Mouse (Mus musculus): ENCODE data around the gene Ibsp.

The Ibsp gene

DNA sequence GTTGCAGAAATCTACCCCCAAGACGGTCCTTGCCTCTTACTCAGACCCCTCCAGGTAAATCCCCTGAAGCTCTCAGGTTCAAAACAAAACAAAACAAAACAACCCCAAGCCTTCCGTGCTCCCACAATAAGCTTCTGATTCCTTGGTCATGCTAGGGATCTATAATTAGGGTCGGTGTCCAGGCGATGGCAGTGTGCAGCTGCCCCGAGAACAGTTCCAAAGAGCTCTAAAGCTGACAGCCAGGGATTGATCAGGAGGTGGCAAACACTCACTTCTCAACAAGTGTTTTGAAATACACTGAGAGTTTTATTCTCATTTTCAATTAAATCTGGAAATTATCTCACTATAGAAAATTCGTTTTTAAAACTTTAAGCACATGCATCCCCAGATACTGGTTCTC lies 43.9 kb downstream of the Ibsp start:
- no peak for DNase-seq (ENCODE audit: low spot score in 2 of 2)

- DNase-seq (ENCODE audit: low spot score in 2 of 2): no peak
Measured at GRCm38 (mm10) chr5:104344526-104345240, 45.7 kb downstream of the Ibsp start.

GRCm38 (mm10) chr5:104345241-104345630 lies 46.3 kb downstream of the Ibsp start:
- DNase-seq (ENCODE audit: low spot score in 2 of 2): no peak

GRCm38 (mm10) chr5:104351041-104351440 lies 52.1 kb downstream of the Ibsp start:
- no peak for DNase-seq (ENCODE audit: low spot score in 2 of 2)

GRCm38 (mm10) chr5:104351874-104352273 lies 52.9 kb downstream of the Ibsp start:
- DNase-seq (ENCODE audit: low spot score in 2 of 2): no peak

DNA sequence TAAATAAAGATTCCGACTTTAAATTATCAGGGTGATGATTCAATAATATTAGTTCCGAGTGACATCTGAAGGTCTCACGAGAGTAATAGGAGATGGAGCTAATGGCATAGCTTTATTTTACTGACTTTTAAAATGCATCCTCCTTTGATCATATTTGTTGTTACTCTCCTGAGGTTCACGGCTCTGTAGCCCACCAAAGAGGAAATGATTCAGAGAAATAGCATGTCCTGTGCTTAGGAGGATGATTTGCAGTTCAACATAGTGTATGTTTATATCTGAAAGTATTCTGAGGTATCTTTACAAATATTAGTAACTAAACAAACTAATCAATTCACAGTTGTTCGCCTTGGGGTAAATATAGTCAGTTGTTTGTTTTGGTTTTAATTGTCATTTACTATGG lies 58.6 kb downstream of the Ibsp start:
- no peak for DNase-seq (ENCODE audit: low spot score in 2 of 2)

GRCm38 (mm10) chr5:104358592-104358991 lies 59.6 kb downstream of the Ibsp start:
- DNase-seq (ENCODE audit: low spot score in 2 of 2): no peak

DNA sequence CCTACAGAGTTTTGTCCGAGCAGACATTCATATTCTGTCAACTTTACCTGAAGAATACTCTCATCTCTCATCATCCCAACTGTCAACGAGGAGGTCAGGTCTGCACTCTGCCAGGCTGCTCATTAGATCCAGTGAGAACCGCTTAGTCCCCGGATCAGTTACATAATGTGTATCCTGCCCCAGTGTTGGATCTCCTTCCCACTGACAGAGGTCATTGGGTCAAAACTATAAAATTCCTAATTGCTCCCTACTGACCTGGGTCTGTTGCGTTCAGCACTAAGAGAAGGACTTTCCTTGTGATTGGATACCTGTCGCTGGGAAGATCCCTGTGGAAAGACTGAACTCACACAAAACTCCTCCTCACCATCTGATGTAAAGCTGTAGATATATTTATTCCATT lies 60.3 kb downstream of the Ibsp start:
- DNase-seq (ENCODE audit: low spot score in 2 of 2): no peak

Measured in spleen, postnatal 14 days (tissue).